Mouse (Mus musculus): ENCODE data around the gene St8sia4.

DNA sequence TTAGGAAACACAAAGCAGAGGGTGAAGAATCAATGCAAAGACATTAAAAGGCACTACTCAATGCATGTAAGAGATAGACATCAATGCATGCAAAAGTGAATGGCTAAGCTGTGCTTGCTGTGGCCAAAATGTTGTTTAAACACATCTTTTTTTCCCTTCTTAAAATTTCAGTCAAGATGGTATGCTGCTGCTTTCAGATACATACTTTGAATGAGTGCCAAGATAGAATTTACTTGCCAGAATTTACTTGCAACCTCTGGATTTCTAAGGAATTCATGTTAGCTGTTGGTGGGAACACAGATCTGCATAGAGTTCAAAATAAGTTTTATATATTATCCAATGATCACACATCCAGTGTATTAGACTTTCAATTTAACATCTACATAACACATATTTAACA, 77.9 kb downstream of the St8sia4 start:
- TF ChIP-seq GATA1 (IDR thresholded peaks at IDR 0.05; ENCODE audit: low read length) (no peak), TAL1 (IDR thresholded peaks at IDR 0.05; ENCODE audit: low read length) (no peak)
